In the genomic region with DNA sequence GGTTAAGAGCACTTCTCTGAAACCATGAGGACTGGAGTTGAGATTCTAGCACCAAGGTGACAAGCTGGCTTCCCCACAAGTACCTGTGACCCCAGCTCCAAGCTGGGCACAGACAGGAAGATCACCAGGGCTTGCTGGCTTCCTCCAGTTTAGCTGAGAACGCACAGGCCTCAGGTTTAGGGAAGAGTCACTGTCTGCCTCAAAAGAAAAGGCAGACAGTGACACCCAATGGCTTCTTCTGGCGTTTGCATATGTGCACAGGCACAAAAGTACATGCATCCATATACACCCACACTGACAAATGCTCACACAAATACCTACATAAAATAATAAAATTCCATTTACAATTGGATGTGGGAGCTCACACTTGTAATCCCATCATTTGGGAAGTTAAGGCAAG, we compare ENCODE assay signal across 13 mouse cellular contexts. TPM values are rescaled to one million over a fixed set of nuclear protein-coding genes. Genes with fewer than 3 reads are reported as not detected.
DNase-seq lines count a peak whose midpoint lies in the region; ATAC-seq and TF ChIP-seq lines count a peak whose summit lies in the region.
"Not testable (repeated sequence)": the region's sequence is repeated elsewhere in the genome, so short reads cannot be mapped to it uniquely, and the experiment has no call there.
"Had no signal": no experiment of that assay in that cellular context is flagged by ENCODE, and none has a peak within 500 bp of the region (broad histone marks: within the 10 kb centered on the region; RNA-seq: fewer than 3 reads in every experiment).

No protein-coding gene starts in this region.

- intact Hi-C loops in gastrocnemius, adult 2 months (cut with DNase I) = not testable (repeated sequence)

- 36% methylated on average over 2 of the region's 2 CpGs for WGBS in kidney, adult 2 months

- TF ChIP-seq CTCF in Patski (IDR thresholded peaks at IDR 0.05) = peak; percentile 64
- TF ChIP-seq CTCF in gastrocnemius, adult 2 months (IDR thresholded peaks at IDR 0.05) = peak; percentile 6; the same call in 1 of the 2 replicates
- TF ChIP-seq CTCF in kidney, adult 2 months (conservative IDR thresholded peaks at IDR 0.05; ENCODE audit: insufficient read depth, insufficient read length, low read depth, low read length) = peak; percentile 41

- CTCF ChIA-PET in Patski (lab: Charles Lee) = interaction anchor here (0.7 to 1.6 kb wide), 9 partner anchors 109 to 357 kb away, joined by 3 to 6 read pairs (median 3); no protein-coding TSS in a partner anchor

- H3K4me1 ChIP-seq in kidney, adult 2 months (ENCODE audit: control insufficient read depth, insufficient read depth, low read length) = not testable (repeated sequence)

- peak; percentile 69 for ATAC-seq in Patski

- H3K4me3 ChIP-seq in gastrocnemius, adult 2 months; kidney, adult 2 months (ENCODE audit: insufficient read depth, low read depth, low read length): not testable (repeated sequence)

- in situ Hi-C loops in Patski (cut with MboI; ENCODE audit: low pct_unique_long_range_greater_than_20kb) = loop anchor here (5.0 kb wide), 1 partner anchor 86 kb away; no protein-coding TSS in a partner anchor

- not testable (repeated sequence) for H3K27me3 ChIP-seq in Patski; kidney, adult 2 months (replicated peaks; ENCODE audit: control insufficient read depth, insufficient read depth, low read length)

- peak; percentile 17 for DNase-seq in 416B (ENCODE audit: low read depth)
- DNase-seq in Patski (ENCODE audit: low read depth, low spot score); gastrocnemius, adult 2 months: not testable (repeated sequence)
- DNase-seq in cerebellum, adult 9-10 months = peak; percentile 6
- peak; percentile 38 for DNase-seq in kidney, adult 2 months
- peak; percentile 9 to 11 for DNase-seq in layer of hippocampus, postnatal 14 days (ENCODE audit: low spot score in 2 of 2)
- DNase-seq in lung, postnatal 36 days = peak; percentile 10
- peak; percentile 27 to 38 for DNase-seq in right cerebral cortex, postnatal 10 days (ENCODE audit: low spot score in 2 of 2)

- TF ChIP-seq POLR2A in kidney, adult 2 months (IDR thresholded peaks at IDR 0.05; ENCODE audit: low read depth, low read length) = not testable (repeated sequence)

- not testable (repeated sequence) for H3K36me3 ChIP-seq in kidney, adult 2 months (ENCODE audit: control insufficient read depth, insufficient read depth, low read length)

- POLR2A ChIA-PET in Patski (lab: Charles Lee) = not testable (repeated sequence)

- not testable (repeated sequence) for H3K27ac ChIP-seq in gastrocnemius, adult 2 months; kidney, adult 2 months (ENCODE audit: insufficient read depth, low read depth, low read length)

RNA-seq across cellular contexts. Expression of a gene that starts 30.3 kb away (rescaled TPM):
- polyA plus RNA-seq in Patski (2021) = 0.36 TPM
- 1 to 10 TPM in 1 of 2 experiments, under 1 TPM in 1; 0.89 to 3.0 TPM for total RNA-seq in gastrocnemius, adult 2 months (2021)
- 22.6 and 26.7 TPM in 2 replicates for polyA plus RNA-seq in kidney, adult 2 months (2012; rRNA removed)
- 1 to 10 TPM in 1 of 2 experiments, not detected in 1; 1.8 TPM for total RNA-seq in layer of hippocampus, postnatal 14 days (2021)
- total RNA-seq: left cerebral cortex, postnatal 36 days had no signal
- polyA plus RNA-seq: activated CD4-positive, CD25-positive, alpha-beta regulatory T cell, adult 4 months; forebrain, embryonic 13.5 days; hindbrain, embryonic 14.5 days; midbrain, embryonic 10.5 days had no signal

Comparison
In these comparisons a context has a peak if more than half of its experiments do, and no peak if none do; other contexts are left out.
1. CTCF ChIP-seq: peak in every context shown above with its lines; median percentile 64 in Patski; 41 in kidney, adult 2 months; 6 in gastrocnemius, adult 2 months.